17 mouse cellular contexts compared by ENCODE assay signal in genomic region chr9:71567391-71567790, GRCm38 (mm10). TPM values are rescaled to one million over a fixed set of nuclear protein-coding genes. Genes with fewer than 3 reads are reported as not detected.
"Had no signal": no experiment of that assay in that cellular context is flagged by ENCODE, and none has a peak within 500 bp of the region (broad histone marks: within the 10 kb centered on the region; RNA-seq: fewer than 3 reads in every experiment).

No protein-coding gene starts in this region.

- ATAC-seq: midbrain, embryonic 16.5 days had no signal

- DNase-seq: kidney, adult 11 months; kidney, adult 9 months; kidney, postnatal 36 days; layer of hippocampus, adult 9-11 months; left cerebral cortex, postnatal 4 days; retina, postnatal 1 day; right cerebral cortex, postnatal 4 days; spleen, adult 18-20 months; thymus, postnatal 14 days had no signal

- H3K27ac ChIP-seq: kidney, postnatal 0 days; limb, embryonic 13.5 days; liver, embryonic 14.5 days; midbrain, embryonic 12.5 days; neural tube, embryonic 13.5 days had no signal

- H3K36me3 ChIP-seq: limb, embryonic 13.5 days; midbrain, embryonic 12.5 days; neural tube, embryonic 13.5 days had no signal

- H3K27me3 ChIP-seq: midbrain, embryonic 12.5 days; neural tube, embryonic 13.5 days had no signal

- H3K9me3 ChIP-seq: limb, embryonic 13.5 days; midbrain, embryonic 12.5 days; neural tube, embryonic 13.5 days had no signal

- H3K9ac ChIP-seq: limb, embryonic 13.5 days; liver, embryonic 14.5 days; lung, embryonic 14.5 days; midbrain, embryonic 12.5 days; neural tube, embryonic 13.5 days had no signal

- H3K4me2 ChIP-seq: limb, embryonic 13.5 days; lung, embryonic 14.5 days; midbrain, embryonic 12.5 days; neural tube, embryonic 13.5 days had no signal

- H3K4me1 ChIP-seq: midbrain, embryonic 12.5 days had no signal

- H3K4me3 ChIP-seq: limb, embryonic 13.5 days; midbrain, embryonic 12.5 days; neural tube, embryonic 13.5 days had no signal

RNA-seq across cellular contexts. Expression of gene Myzap, which starts 24.8 kb away (rescaled TPM):
- total RNA-seq: megakaryocyte-erythroid progenitor cell, adult 5-6 weeks had no signal
